Mouse (Mus musculus) heart, adult 2 months (tissue): ENCODE results near the gene Sh3kbp1.

ENCODE experiments used
- CTCF ChIP-seq: fragments of 200-600 bp; IDR thresholded peaks from 2 replicates; pipeline ENCODE4 v1.8.1; 2022; ENCODE audit warnings: antibody characterized with exemption, mild to moderate bottlenecking, moderate library complexity
- EP300 ChIP-seq: fragments of 200-500 bp; IDR thresholded peaks from 2 replicates; pipeline ENCODE4 v1.6.1; 2011; ENCODE audit warnings: low read depth, low read length, control low read depth; ENCODE audit not compliant: insufficient read depth
- POLR2A ChIP-seq: fragments of 200-500 bp; IDR thresholded peaks from 2 replicates; pipeline ENCODE4 v1.6.1; 2011; ENCODE audit warnings: mild to moderate bottlenecking, low read depth, low read length, control low read depth; ENCODE audit not compliant: insufficient read depth

DNA sequence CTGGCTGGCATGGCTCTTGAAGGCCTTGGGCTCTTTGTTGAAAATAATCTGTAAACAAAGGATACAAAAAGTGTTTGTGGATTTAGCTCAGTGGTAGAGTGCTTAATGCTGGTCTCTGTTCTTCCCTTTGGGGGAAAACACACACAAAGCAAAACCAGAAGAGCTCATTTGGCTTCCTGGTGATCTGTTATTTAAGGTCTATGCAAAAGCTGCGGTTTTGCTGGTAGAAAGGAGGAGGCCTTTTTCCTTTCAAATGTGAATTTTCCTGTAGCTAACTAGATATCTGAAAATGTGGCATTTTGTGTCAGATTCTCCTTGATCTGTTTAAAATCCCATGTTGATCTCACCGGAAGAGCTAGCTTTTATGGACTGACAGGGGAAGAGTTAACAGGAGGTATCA is 141.9 kb downstream of the Sh3kbp1 start:
- no peak for TF ChIP-seq CTCF
- TF ChIP-seq POLR2A = no peak
- no peak for TF ChIP-seq EP300
